Mouse (Mus musculus) lung, postnatal 0 days (tissue): ENCODE measurements around the gene Camta2. TPM values are rescaled to one million over a fixed set of nuclear protein-coding genes. Genes with fewer than 3 reads are reported as not detected.

Experiments
- ATAC-seq: fragments of 200-750 bp; cut with Nextera tagmentation; 2 replicates; pipeline ENCODE4 v1.8.0; 2017; ENCODE audit warnings: moderate library complexity
- DNase-seq: peaks from one replicate; pipeline ENCODE4 v3.0.0-alpha.2; 2016; ENCODE audit warnings: low spot score
- H3K27ac ChIP-seq: fragments of 300-500 bp; sonication (generic); 2 replicates; pipeline ENCODE4 v1.5.1; 2014; ENCODE audit warnings: antibody characterized with exemption, mild to moderate bottlenecking, low read length, mixed read lengths
- H3K27me3 ChIP-seq: fragments of 300-500 bp; sonication (generic); replicated peaks from 2 replicates; pipeline ENCODE4 v1.6.1; 2014; ENCODE audit warnings: low read length, mixed read lengths; ENCODE audit not compliant: insufficient read depth
- H3K36me3 ChIP-seq: fragments of 300-500 bp; sonication (generic); 2 replicates; pipeline ENCODE4 v1.6.1; 2014; ENCODE audit warnings: low read length, mixed read lengths; ENCODE audit not compliant: insufficient read depth
- H3K4me1 ChIP-seq: fragments of 300-500 bp; sonication (generic); 2 replicates; pipeline ENCODE4 v1.6.1; 2014; ENCODE audit warnings: antibody characterized with exemption, low read depth, low read length, mixed read lengths; ENCODE audit not compliant: insufficient read depth
- H3K4me2 ChIP-seq: fragments of 300-500 bp; sonication (generic); replicated peaks from 2 replicates; pipeline ENCODE4 v1.6.1; 2014; ENCODE audit warnings: low read depth, mild to moderate bottlenecking, low read length, moderate library complexity, mixed read lengths
- H3K4me3 ChIP-seq: fragments of 300-500 bp; sonication (generic); 2 replicates; pipeline ENCODE4 v1.5.1; 2014; ENCODE audit warnings: low read depth, low read length
- H3K9ac ChIP-seq: fragments of 300-500 bp; sonication (generic); replicated peaks from 2 replicates; pipeline ENCODE4 v1.6.1; 2014; ENCODE audit warnings: low read depth, mild to moderate bottlenecking
- H3K9me3 ChIP-seq: fragments of 300-500 bp; sonication (generic); 2 replicates; pipeline ENCODE4 v1.6.1; 2016; ENCODE audit warnings: low read length, mixed read lengths
- CTCF ChIP-seq: IDR thresholded peaks from 2 replicates; pipeline ENCODE4 v1.5.1; 2016; ENCODE audit warnings: antibody characterized with exemption, mild to moderate bottlenecking
- EP300 ChIP-seq: IDR thresholded peaks from 2 replicates; pipeline ENCODE4 v1.6.1; 2016; ENCODE audit warnings: antibody characterized with exemption, mild to moderate bottlenecking, control low read depth
- WGBS: fragments of 180-500 bp; shearing (Covaris S2); extraction: QIAGEN DNeasy Blood & Tissue Kit; methylation state at CpG from one replicate; pipeline ENCODE4 v1.1.7; 2014; 5-methylcytosine and 5-hydroxymethylcytosine counted together
- polyA plus RNA-seq: library from polyadenylated mRNA; unstranded; fragments of >200 nt; fragmentation: Nextera tagmentation; extraction: Ambion mirVana; gene quantifications from 2 replicates; pipeline ENCODE4 v1.2.1, GENCODE M21; 2015

The Camta2 gene
- polyA plus RNA-seq, 1 experiment from 2014 or later, result 9.9 TPM

DNA sequence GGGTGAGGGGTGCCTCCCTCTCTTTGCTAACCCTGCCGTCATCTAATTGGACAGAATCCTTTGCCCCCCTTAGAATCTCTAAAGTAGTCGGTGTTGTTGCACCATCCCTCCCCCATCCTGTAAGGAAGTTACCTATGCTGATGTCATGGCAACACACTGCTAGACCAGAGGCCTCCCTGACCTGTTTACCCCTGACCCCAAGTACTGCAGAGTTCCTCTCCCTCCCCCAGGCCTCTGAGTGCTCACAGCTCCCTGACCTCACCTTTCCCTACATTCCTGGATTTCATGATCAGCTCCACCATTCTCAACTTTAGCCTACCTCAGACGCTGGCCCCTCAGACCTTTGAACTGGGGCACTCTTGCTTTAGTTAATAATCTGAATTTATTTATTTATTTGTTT, 18.2 kb upstream of the Camta2 start:
- WGBS, result 74% methylated on average over 3 of the region's 3 CpGs
- DNase-seq (no peak), ATAC-seq (no peak)
- TF ChIP-seq CTCF, result no peak
- TF ChIP-seq EP300, result no peak
- Histone ChIP-seq H3K4me3 (no peak overlapping the region), H3K36me3 (peaks cover 63% of the 10 kb centered on the region), H3K4me1 (peaks cover 15% of the 10 kb centered on the region; the same call in 1 of the 2 replicates), H3K27ac (no peak overlapping the region), H3K4me2 (no peak overlapping the region), H3K9me3 (no peaks in the 10 kb centered on the region), H3K27me3 (no peaks in the 10 kb centered on the region), H3K9ac (no peak overlapping the region)

GRCm38 (mm10) chr11:70702781-70703180, 14.9 kb upstream of the Camta2 start:
- Histone ChIP-seq H3K4me1 (peaks cover 15% of the 10 kb centered on the region; the same call in 1 of the 2 replicates), H3K9ac (no peak overlapping the region), H3K27ac (no peak overlapping the region), H3K9me3 (no peaks in the 10 kb centered on the region), H3K27me3 (no peaks in the 10 kb centered on the region), H3K4me2 (peak overlapping the region; percentile 27), H3K36me3 (peaks cover 42% of the 10 kb centered on the region), H3K4me3 (no peak overlapping the region)
- ATAC-seq (no peak), DNase-seq (peak; percentile 56)
- TF ChIP-seq EP300 (no peak), CTCF (no peak)
- WGBS, result 41% methylated on average over 6 of the region's 6 CpGs

- DNase-seq (no peak), ATAC-seq (no peak)
- no peaks in the 10 kb centered on the region for H3K27me3 ChIP-seq
- H3K27ac ChIP-seq, result no peak overlapping the region
- 76% methylated on average over 6 of the region's 6 CpGs for WGBS
- peak overlapping the region; percentile 93 for H3K4me2 ChIP-seq
- H3K9me3 ChIP-seq, result no peaks in the 10 kb centered on the region
- peak overlapping the region; percentile 83; the same call in 1 of the 2 replicates for H3K9ac ChIP-seq
- peaks cover 36% of the 10 kb centered on the region for H3K36me3 ChIP-seq
- H3K4me1 ChIP-seq, result peaks cover 15% of the 10 kb centered on the region; the same call in 1 of the 2 replicates
- H3K4me3 ChIP-seq, result peak overlapping the region; percentile 83; the same call in 1 of the 2 replicates
- no peak for TF ChIP-seq EP300
These were observed 14.3 kb upstream of the Camta2 start for GRCm38 (mm10) chr11:70701984-70702733.

DNA sequence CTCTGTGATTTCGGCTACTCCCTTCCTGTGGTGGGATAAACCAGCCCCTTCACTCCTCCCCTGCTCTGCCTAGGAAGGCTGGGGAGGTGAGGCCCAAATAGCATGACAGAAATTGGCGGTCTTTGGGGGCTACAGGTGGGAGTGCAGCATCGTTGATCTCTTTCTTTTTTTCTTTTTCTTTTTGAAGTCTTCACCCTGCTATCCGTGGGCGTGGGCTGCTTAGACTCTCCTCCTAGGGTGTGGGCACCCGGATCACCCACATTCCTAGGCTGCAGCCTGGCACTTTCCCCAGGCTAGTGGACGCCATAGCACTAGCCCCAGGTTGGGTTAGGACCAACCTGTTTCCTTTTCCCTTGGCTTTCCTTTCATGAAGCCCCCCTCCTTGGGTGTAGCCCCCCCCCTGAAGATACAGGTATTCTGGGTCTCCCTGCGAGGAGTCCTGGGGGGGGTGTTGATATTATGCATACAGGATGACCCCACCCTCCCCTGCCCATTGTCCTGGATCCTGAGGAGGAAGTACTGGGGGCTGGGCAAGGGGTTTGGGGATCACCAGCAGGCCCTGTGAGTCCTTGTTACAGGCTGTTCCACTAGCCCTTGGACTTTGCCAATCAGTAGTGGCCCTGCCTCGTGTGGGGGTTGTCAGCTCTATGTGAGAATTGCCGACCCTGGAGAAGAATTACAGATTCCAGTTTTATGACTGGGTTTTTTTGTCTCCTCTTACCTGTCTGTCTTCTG, 13.5 kb upstream of the Camta2 start:
- Histone ChIP-seq H3K4me1 (peaks cover 15% of the 10 kb centered on the region; the same call in 1 of the 2 replicates), H3K27me3 (no peaks in the 10 kb centered on the region), H3K27ac (peak overlapping the region; percentile 95), H3K9me3 (no peaks in the 10 kb centered on the region), H3K4me2 (peak overlapping the region; percentile 93), H3K4me3 (peak overlapping the region; percentile 83), H3K36me3 (peaks cover 28% of the 10 kb centered on the region), H3K9ac (peak overlapping the region; percentile 83)
- no peak for TF ChIP-seq EP300
- ATAC-seq (no peak), DNase-seq (peak; percentile 49)
- 6% methylated on average over 10 of the region's 10 CpGs for WGBS

DNA sequence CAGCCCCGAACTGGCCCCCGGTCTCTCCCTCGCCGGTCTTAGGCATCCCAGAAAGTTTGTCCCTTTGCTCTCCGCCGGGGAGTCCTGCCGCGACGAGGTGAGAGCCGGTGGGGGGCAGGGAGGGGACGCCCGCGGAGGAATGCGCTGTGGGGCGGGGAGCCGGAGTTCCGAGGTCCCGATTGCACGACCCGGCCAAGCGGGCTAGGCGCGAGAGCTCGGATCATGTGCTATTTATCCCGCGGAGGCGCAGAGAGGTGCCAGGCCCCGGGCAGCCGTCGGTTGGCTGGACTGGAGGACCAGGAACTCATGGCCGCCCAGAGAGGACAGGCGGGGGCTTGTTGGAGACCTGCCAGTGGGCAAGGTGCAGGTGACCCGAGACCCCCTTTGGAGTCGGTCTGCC, 12.7 kb upstream of the Camta2 start:
- Histone ChIP-seq H3K9ac (peak overlapping the region; percentile 83), H3K36me3 (peaks cover 20% of the 10 kb centered on the region; the same call in 1 of the 2 replicates), H3K27me3 (no peaks in the 10 kb centered on the region), H3K4me3 (peak overlapping the region; percentile 83), H3K9me3 (no peaks in the 10 kb centered on the region), H3K27ac (peak overlapping the region; percentile 95), H3K4me2 (peak overlapping the region; percentile 93), H3K4me1 (peaks cover 15% of the 10 kb centered on the region; the same call in 1 of the 2 replicates)
- peak; percentile 88 for DNase-seq
- whole genome bisulfite sequencing, result 2% methylated on average over 29 of the region's 34 CpGs
- peak; percentile 69 for ATAC-seq
- no peak for TF ChIP-seq EP300
- TF ChIP-seq CTCF, result no peak
